Mouse (Mus musculus) CH12.LX (cell line): ENCODE results near the gene Mtr. TPM values are rescaled to one million over a fixed set of nuclear protein-coding genes. Genes with fewer than 3 reads are reported as not detected.
A peak's percentile ranks its signal among the peaks of the same experiment; 100 is the strongest.

ENCODE experiments used
- DNase-seq: peaks from one replicate; pipeline ENCODE4 v3.0.0-alpha.2; 2013; ENCODE audit errors: extremely low read depth
- H3K27ac ChIP-seq: 2 replicates; pipeline ENCODE4 v1.5.1; 2012; ENCODE audit warnings: low read depth, mild to moderate bottlenecking, control low read depth, moderate library complexity; ENCODE audit not compliant: insufficient read depth
- H3K27me3 ChIP-seq: replicated peaks from 2 replicates; pipeline ENCODE3; 2012; ENCODE audit warnings: inconsistent platforms
- H3K36me3 ChIP-seq, 2 experiments: replicated peaks in 1 of 2; 2 replicates each; pipeline versions ENCODE3 to v1.6.1; 2012; ENCODE audit warnings: inconsistent platforms in 1 of 2, low read length in 1 of 2, mild to moderate bottlenecking in 1 of 2, mixed read lengths in 1 of 2, moderate library complexity in 1 of 2; ENCODE audit not compliant: control insufficient read depth in 1 of 2, insufficient read depth in 1 of 2
- H3K4me1 ChIP-seq, 2 experiments: 2 replicates each; pipeline ENCODE4 v1.6.1; 2012; ENCODE audit warnings: inconsistent platforms in 1 of 2, moderate library complexity in 1 of 2; ENCODE audit not compliant: insufficient read depth in 2 of 2, control insufficient read depth in 1 of 2
- H3K4me2 ChIP-seq: 2 replicates; pipeline ENCODE4 v1.6.1; 2012; ENCODE audit warnings: low read depth, mild to moderate bottlenecking, control low read depth; ENCODE audit not compliant: poor library complexity, insufficient read depth, severe bottlenecking
- H3K4me3 ChIP-seq, 3 experiments: fragments of 150-350 bp in 1 of 3; sonication (generic) in 1 of 3; replicated peaks in 1 of 3; 2 replicates each; pipeline versions ENCODE3 to v1.5.1; 2011 to 2012; ENCODE audit warnings: low read depth in 2 of 3, low read length in 2 of 3, mild to moderate bottlenecking in 2 of 3, moderate library complexity in 2 of 3, control low read depth in 1 of 3, improper control_type of control experiment in 1 of 3, inconsistent platforms in 1 of 3, mixed read lengths in 1 of 3; ENCODE audit not compliant: poor library complexity in 1 of 3
- H3K79me2 ChIP-seq: replicated peaks from 2 replicates; pipeline ENCODE4 v1.6.1; 2012; ENCODE audit warnings: mild to moderate bottlenecking, moderate library complexity; ENCODE audit not compliant: control insufficient read depth, poor library complexity, insufficient read depth, severe bottlenecking; ENCODE audit errors: extremely low read depth
- H3K9ac ChIP-seq: 2 replicates; pipeline ENCODE4 v1.6.1; 2012; ENCODE audit warnings: low read depth, mild to moderate bottlenecking, control low read depth, moderate library complexity; ENCODE audit not compliant: insufficient read depth
- H3K9me3 ChIP-seq: replicated peaks from 2 replicates; pipeline ENCODE3; 2012; ENCODE audit warnings: low read length, inconsistent platforms, mixed read lengths
- CHD1 ChIP-seq: IDR thresholded peaks from 2 replicates; pipeline ENCODE4 v1.6.1; 2012; ENCODE audit warnings: low read depth, low read length, improper control_type of control experiment, inconsistent platforms
- CTCF ChIP-seq, 2 experiments: IDR thresholded peaks in 1 of 2; conservative IDR thresholded peaks in 1 of 2; 2 replicates each; pipeline ENCODE4 v1.5.1; 2011 to 2012; ENCODE audit warnings: low read depth in 2 of 2, low read length in 2 of 2, improper control_type of control experiment in 1 of 2, inconsistent platforms in 1 of 2, mild to moderate bottlenecking in 1 of 2, moderate library complexity in 1 of 2
- E2F4 ChIP-seq: IDR thresholded peaks from 2 replicates; pipeline ENCODE4 v1.6.1; 2011; ENCODE audit warnings: low read depth, low read length, improper control_type of control experiment; ENCODE audit not compliant: insufficient replicate concordance
- HCFC1 ChIP-seq: IDR thresholded peaks from 2 replicates; pipeline ENCODE4 v1.6.1; 2012; ENCODE audit warnings: low read depth, mild to moderate bottlenecking, inconsistent platforms, low read length, improper control_type of control experiment
- IRF4 ChIP-seq: IDR thresholded peaks from 2 replicates; pipeline ENCODE4 v1.6.1; 2014; ENCODE audit warnings: low read depth, mild to moderate bottlenecking, inconsistent platforms, low read length, improper control_type of control experiment
- JUND ChIP-seq: conservative IDR thresholded peaks from 2 replicates; pipeline ENCODE4 v1.6.1; 2011; ENCODE audit warnings: low read depth, low read length, improper control_type of control experiment
- MAFK ChIP-seq: IDR thresholded peaks from 2 replicates; pipeline ENCODE4 v1.6.1; 2011; ENCODE audit warnings: low read length, improper control_type of control experiment; ENCODE audit not compliant: insufficient replicate concordance
- MAX ChIP-seq: IDR thresholded peaks from 2 replicates; pipeline ENCODE4 v1.6.1; 2011; ENCODE audit warnings: low read length, improper control_type of control experiment
- MAZ ChIP-seq: IDR thresholded peaks from 2 replicates; pipeline ENCODE4 v1.6.1; 2012; ENCODE audit warnings: low read depth, mild to moderate bottlenecking, inconsistent platforms, low read length, improper control_type of control experiment, moderate library complexity
- POLR2AphosphoS2 ChIP-seq: IDR thresholded peaks from 2 replicates; pipeline ENCODE4 v1.6.1; 2011; ENCODE audit warnings: low read depth, low read length, improper control_type of control experiment
- RAD21 ChIP-seq: IDR thresholded peaks from 2 replicates; pipeline ENCODE4 v1.6.1; 2011; ENCODE audit warnings: low read depth, mild to moderate bottlenecking, low read length, improper control_type of control experiment, moderate library complexity
- SIN3A ChIP-seq: IDR thresholded peaks from 2 replicates; pipeline ENCODE4 v1.6.1; 2012; ENCODE audit warnings: low read length, improper control_type of control experiment, inconsistent platforms
- SMC3 ChIP-seq: IDR thresholded peaks from 2 replicates; pipeline ENCODE4 v1.6.1; 2011; ENCODE audit warnings: low read depth, low read length, improper control_type of control experiment
- TCF12 ChIP-seq: IDR thresholded peaks from 2 replicates; pipeline ENCODE4 v1.6.1; 2014; ENCODE audit warnings: low read depth, mild to moderate bottlenecking, inconsistent platforms, low read length, improper control_type of control experiment
- UBTF ChIP-seq: IDR thresholded peaks from 2 replicates; pipeline ENCODE4 v1.6.1; 2012; ENCODE audit warnings: low read depth, mild to moderate bottlenecking, inconsistent platforms, low read length, improper control_type of control experiment, moderate library complexity
- ZC3H11A ChIP-seq: IDR thresholded peaks from 2 replicates; pipeline ENCODE4 v1.6.1; 2012; ENCODE audit warnings: low read depth, mild to moderate bottlenecking, inconsistent platforms, low read length, improper control_type of control experiment
- ZKSCAN1 ChIP-seq: IDR thresholded peaks from 2 replicates; pipeline ENCODE4 v1.6.1; 2012; ENCODE audit warnings: low read depth, inconsistent platforms, low read length, improper control_type of control experiment, borderline replicate concordance
- ZMIZ1 ChIP-seq: IDR thresholded peaks from 2 replicates; pipeline ENCODE4 v1.6.1; 2012; ENCODE audit warnings: low read depth, mild to moderate bottlenecking, inconsistent platforms, low read length, improper control_type of control experiment
- ZNF384 ChIP-seq: IDR thresholded peaks from 2 replicates; pipeline ENCODE4 v1.6.1; 2012; ENCODE audit warnings: low read depth, low read length, improper control_type of control experiment, inconsistent platforms
- dilution Hi-C: fragments of 300-500 bp; cut with MboI; formaldehyde crosslinking; loops from 2 replicates; pipeline ENCODE4 v1.14.3; 2020; ENCODE audit warnings: low sequenced_read_pairs; ENCODE audit not compliant: extremely low pct_unique_long_range_greater_than_20kb, extremely low pct_ligation_motif_present
- in situ Hi-C: fragments of 300-500 bp; cut with MboI; formaldehyde crosslinking; loops from 3 replicates; pipeline ENCODE4 v1.14.3; 2019; ENCODE audit warnings: low sequenced_read_pairs, low pct_ligation_motif_present, low pct_unique_long_range_greater_than_20kb, mixed read lengths
- polyA plus RNA-seq: library from polyadenylated mRNA; unstranded; fragments of >175 nt; gene quantifications from 2 replicates; pipeline ENCODE4 v1.2.1, GENCODE M21; 2012; ENCODE audit warnings: low read depth; ENCODE audit not compliant: insufficient read length
- total RNA-seq, 2 experiments: library from RNA; depleted of rRNA; stranded (reverse); fragments of 300-350 nt in 1 of 2; fragments of >200 nt in 1 of 2; gene quantifications; 2 replicates each; pipeline ENCODE4 v1.2.3; 2012 to 2014

The Mtr gene
- total and polyA plus RNA-seq, 3 experiments = 13.2 to 28.6 (median 22.0) TPM

DNA sequence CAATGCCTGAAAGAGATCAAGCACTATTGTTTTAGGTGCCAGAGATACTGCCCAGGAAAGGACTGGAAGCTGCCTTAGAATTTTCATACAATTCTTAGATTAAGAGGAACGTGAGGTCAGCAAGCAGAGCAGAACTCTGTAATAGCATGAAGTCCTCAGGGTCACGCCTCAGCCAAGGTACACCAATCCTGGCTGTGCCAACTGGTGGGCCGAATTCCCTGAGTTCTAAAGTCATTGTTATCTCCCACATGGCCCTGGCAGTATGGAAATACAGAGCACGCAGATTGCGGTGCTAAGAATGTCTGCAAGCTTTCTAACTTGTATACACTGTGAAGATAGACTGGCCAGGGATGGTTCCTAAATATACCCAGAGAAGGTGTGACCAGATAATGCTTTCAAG, 43.0 kb downstream of the Mtr start:
- no peaks in the 10 kb centered on the region for H3K27me3 ChIP-seq
- no peak overlapping the region for H3K4me3 ChIP-seq
- no peak overlapping the region for H3K4me2 ChIP-seq
- dilution Hi-C loops (no loop called here), in situ Hi-C loops (no loop called here)
- TF ChIP-seq ZC3H11A = no peak
- no peak for TF ChIP-seq MAX
- TF ChIP-seq UBTF = no peak
- TF ChIP-seq HCFC1 = no peak
- no peak for TF ChIP-seq E2F4
- no peak for TF ChIP-seq CHD1
- H3K79me2 ChIP-seq = no peaks in the 10 kb centered on the region
- H3K36me3 ChIP-seq = peaks cover 50 to 82% of the 10 kb centered on the region in 2 experiments
- H3K4me1 ChIP-seq = no peaks in the 10 kb centered on the region
- no peak overlapping the region for H3K27ac ChIP-seq
- no peak overlapping the region for H3K9ac ChIP-seq
- DNase-seq = no peak
- H3K9me3 ChIP-seq = no peaks in the 10 kb centered on the region

DNA sequence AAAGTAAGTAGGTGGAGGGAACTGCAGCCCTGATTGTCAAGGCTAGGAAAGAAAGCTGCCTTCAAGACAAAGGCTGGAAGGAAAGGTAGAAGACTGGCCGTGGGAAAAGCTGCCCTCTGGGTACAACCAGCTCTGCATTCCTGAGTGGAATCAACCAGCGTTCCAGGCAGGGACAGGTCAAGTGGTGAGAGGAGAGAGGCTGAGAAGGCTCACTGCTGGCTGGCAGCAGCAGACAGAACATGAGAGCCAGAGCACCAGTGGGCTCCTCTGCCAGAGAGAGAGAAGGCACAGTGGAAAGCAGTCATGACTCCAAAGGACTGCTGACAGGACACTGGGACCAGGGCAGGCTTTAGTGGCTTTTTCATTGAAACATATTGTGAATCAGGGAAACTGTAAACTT, 46.9 kb downstream of the Mtr start:
- Histone ChIP-seq H3K9ac (no peak overlapping the region), H3K4me1 (no peaks in the 10 kb centered on the region), H3K4me2 (no peak overlapping the region), H3K36me3 (peaks cover 38 to 74% of the 10 kb centered on the region in 2 experiments), H3K4me3 (no peak overlapping the region), H3K79me2 (no peaks in the 10 kb centered on the region), H3K27me3 (no peaks in the 10 kb centered on the region), H3K9me3 (no peaks in the 10 kb centered on the region), H3K27ac (no peak overlapping the region)
- dilution Hi-C loops = no loop called here
- DNase-seq = no peak
- in situ Hi-C loops = no loop called here
- TF ChIP-seq SIN3A = no peak

DNA sequence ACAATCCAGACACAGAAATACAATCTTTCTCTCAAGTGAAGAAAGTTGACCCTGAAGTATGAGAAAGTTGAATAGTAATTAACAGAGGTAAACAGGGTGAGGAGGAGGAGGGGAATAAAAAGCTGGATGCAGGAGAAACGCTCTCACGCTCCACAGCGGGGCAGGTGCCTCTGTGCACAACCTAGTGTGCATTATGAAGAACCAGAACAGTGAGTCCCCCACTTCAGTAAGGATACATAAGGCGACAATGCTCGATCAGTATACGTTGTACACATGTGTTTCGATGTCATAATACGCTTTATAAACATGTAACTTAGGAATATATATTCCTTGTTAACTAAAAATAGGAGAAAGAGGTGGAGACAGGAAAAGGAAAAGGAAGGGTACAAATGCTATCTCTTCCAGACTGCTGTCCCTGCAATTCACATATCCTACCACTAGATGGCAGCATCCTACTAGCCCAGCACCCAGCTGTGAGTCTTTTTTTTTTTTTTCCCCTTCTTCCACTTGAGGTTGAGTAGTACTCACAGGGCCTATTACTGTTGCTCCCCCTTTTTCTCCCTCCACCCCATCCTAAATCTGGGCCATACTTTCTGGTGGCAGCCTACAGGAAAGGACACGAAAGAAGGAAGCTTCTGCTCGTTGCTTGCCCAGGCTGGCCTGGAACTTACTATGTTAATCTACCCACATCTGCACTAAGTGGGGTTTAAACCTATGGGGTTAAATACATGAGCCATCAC, 47.7 kb downstream of the Mtr start:
- H3K9ac ChIP-seq = no peak overlapping the region
- no peak overlapping the region for H3K27ac ChIP-seq
- no peaks in the 10 kb centered on the region for H3K79me2 ChIP-seq
- dilution Hi-C loops = no loop called here
- in situ Hi-C loops = no loop called here
- H3K4me3 ChIP-seq = no peak overlapping the region
- peak; percentile 64 for DNase-seq
- no peak overlapping the region for H3K4me2 ChIP-seq
- H3K9me3 ChIP-seq = no peaks in the 10 kb centered on the region
- no peaks in the 10 kb centered on the region for H3K27me3 ChIP-seq
- no peaks in the 10 kb centered on the region for H3K4me1 ChIP-seq
- TF ChIP-seq JUND = no peak
- peak; percentile 77 for TF ChIP-seq SMC3
- no peak for TF ChIP-seq TCF12
- TF ChIP-seq IRF4 = no peak
- TF ChIP-seq ZNF384 = peak; percentile 99
- no peak for TF ChIP-seq POLR2AphosphoS2
- TF ChIP-seq MAZ = no peak
- TF ChIP-seq MAFK = no peak
- TF ChIP-seq ZKSCAN1 = no peak
- peak; percentile 88 for TF ChIP-seq RAD21
- no peak for TF ChIP-seq ZMIZ1
- TF ChIP-seq CTCF (conservative IDR thresholded peaks at IDR 0.05 in 1 of 2, IDR thresholded peaks at IDR 0.05 in 1 of 2; ENCODE audit: low read depth in 2 of 2, low read length in 2 of 2) = peak; percentile 91 to 100
- TF ChIP-seq, all 38 proteins: peak for 4
- H3K36me3 ChIP-seq = peaks cover 41 to 76% of the 10 kb centered on the region in 2 experiments
